Mouse (Mus musculus) lung, embryonic 16.5 days (tissue): Measurements from ENCODE around the gene Slx4. TPM values are rescaled to one million over a fixed set of nuclear protein-coding genes. Genes with fewer than 3 reads are reported as not detected.
"Not testable (repeated sequence)": the region's sequence is repeated elsewhere in the genome, so short reads cannot be mapped to it uniquely, and the experiment has no call there.

Source experiments
- ATAC-seq: fragments of 200-750 bp; cut with Nextera tagmentation; 2 replicates; pipeline ENCODE4 v1.8.0; 2017; ENCODE audit warnings: low read depth, mild to moderate bottlenecking, moderate library complexity
- H3K27ac ChIP-seq: fragments of 300-500 bp; sonication (generic); 2 replicates; pipeline ENCODE4 v1.5.1; 2014; ENCODE audit warnings: mild to moderate bottlenecking, control low read depth, low read length
- H3K27me3 ChIP-seq: fragments of 300-500 bp; sonication (generic); 2 replicates; pipeline ENCODE4 v1.6.1; 2014; ENCODE audit warnings: low read depth, low read length, mixed read lengths; ENCODE audit not compliant: control insufficient read depth, insufficient read depth
- H3K36me3 ChIP-seq: fragments of 300-500 bp; sonication (generic); 2 replicates; pipeline ENCODE4 v1.6.1; 2014; ENCODE audit warnings: low read length; ENCODE audit not compliant: control insufficient read depth, insufficient read depth
- H3K4me1 ChIP-seq: fragments of 300-500 bp; sonication (generic); replicated peaks from 2 replicates; pipeline ENCODE4 v1.6.1; 2014; ENCODE audit warnings: low read length, mixed read lengths; ENCODE audit not compliant: control insufficient read depth, insufficient read depth
- H3K4me2 ChIP-seq: fragments of 300-500 bp; sonication (generic); 2 replicates; pipeline ENCODE4 v1.6.1; 2014; ENCODE audit warnings: low read depth, low read length, control low read depth
- H3K4me3 ChIP-seq: fragments of 300-500 bp; sonication (generic); 2 replicates; pipeline ENCODE4 v1.5.1; 2014; ENCODE audit warnings: mild to moderate bottlenecking, low read length, control low read depth
- H3K9ac ChIP-seq: fragments of 300-500 bp; sonication (generic); 2 replicates; pipeline ENCODE4 v1.6.1; 2014; ENCODE audit warnings: low read length, control low read depth
- H3K9me3 ChIP-seq: fragments of 300-500 bp; sonication (generic); 2 replicates; pipeline ENCODE4 v1.6.1; 2016; ENCODE audit warnings: low read length; ENCODE audit not compliant: control insufficient read depth
- WGBS: fragments of 180-500 bp; shearing (Covaris S2); extraction: QIAGEN DNeasy Blood & Tissue Kit; methylation state at CpG from one replicate; pipeline ENCODE4 v1.1.7; 2014; 5-methylcytosine and 5-hydroxymethylcytosine counted together
- polyA plus RNA-seq: library from polyadenylated mRNA; unstranded; fragments of >200 nt; fragmentation: Nextera tagmentation; extraction: Ambion mirVana; gene quantifications from 2 replicates; pipeline ENCODE4 v1.2.1, GENCODE M21; 2015

The Slx4 gene
- polyA plus RNA-seq, 1 experiment from 2014 or later: 16.5 TPM

DNA sequence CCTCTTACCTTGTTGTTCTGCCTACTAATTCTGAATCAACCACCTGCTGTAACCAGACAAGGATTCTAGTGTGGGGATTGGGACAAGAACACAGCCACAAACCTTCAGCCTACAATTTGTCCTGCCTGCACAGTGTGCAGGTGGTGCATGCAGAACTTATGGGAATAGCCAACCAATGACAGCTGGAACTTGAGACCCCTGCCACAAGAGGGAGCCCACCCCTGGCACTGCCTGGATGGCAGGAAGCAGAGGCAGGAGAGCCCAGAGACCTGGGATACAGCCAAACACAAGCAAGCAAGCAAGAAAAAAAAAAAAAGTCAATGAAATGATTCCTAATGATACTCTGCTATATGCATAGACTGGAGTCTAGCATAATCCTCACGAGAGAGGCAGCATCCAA, 17.7 kb upstream of the Slx4 start:
- Histone ChIP-seq H3K9me3 (no peaks in the 10 kb centered on the region), H3K9ac (no peak overlapping the region), H3K4me2 (no peak overlapping the region), H3K27me3 (no peaks in the 10 kb centered on the region), H3K4me1 (no peaks in the 10 kb centered on the region), H3K36me3 (no peaks in the 10 kb centered on the region), H3K27ac (no peak overlapping the region), H3K4me3 (no peak overlapping the region)
- ATAC-seq: no peak
- WGBS: 88% methylated on average over 1 of the region's 1 CpGs

DNA sequence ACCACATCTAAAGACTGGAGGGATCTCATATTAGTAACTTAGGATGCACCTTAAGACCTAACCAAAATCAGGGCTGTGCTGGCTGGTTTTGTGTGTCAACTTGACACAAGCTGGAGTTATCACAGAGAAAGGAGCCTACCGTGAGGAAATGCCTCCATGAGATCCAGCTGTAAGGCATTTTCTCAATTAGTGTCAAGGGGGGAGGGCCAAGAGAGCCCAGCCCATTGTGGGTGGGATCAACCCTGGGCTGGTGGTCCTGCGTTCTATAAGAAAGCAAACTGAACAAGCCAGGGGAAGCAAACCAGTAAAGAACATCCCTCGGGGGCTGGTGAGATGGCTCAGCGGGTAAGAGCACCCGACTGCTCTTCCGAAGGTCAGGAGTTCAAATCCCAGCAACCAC, 13.9 kb upstream of the Slx4 start:
- H3K9ac ChIP-seq, H3K4me1 ChIP-seq, H3K4me2 ChIP-seq, H3K27me3 ChIP-seq, H3K4me3 ChIP-seq, ATAC-seq, H3K9me3 ChIP-seq, H3K36me3 ChIP-seq, H3K27ac ChIP-seq: not testable (repeated sequence)
- 72% methylated on average over 6 of the region's 6 CpGs for WGBS

DNA sequence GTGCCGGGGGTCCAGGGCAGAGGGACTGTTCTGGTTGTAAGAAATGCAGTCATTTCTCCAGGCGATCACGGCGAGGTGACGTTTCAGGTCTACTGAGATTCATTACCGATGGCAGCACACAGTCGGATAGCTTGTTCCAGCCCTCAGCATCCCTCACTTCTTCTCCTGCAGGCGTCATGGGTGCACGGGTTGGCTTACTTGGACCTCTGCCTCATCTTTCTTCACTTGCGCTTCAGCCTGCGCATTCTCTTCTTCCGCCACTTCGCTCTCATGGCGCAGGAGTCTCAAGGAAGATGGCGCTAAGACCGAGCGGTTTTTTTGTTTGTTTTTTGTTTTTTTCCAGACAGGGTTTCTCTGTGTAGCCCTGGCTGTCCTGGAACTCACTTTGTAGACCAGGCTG, 13.2 kb upstream of the Slx4 start:
- H3K27me3 ChIP-seq, H3K4me3 ChIP-seq, H3K9ac ChIP-seq, H3K9me3 ChIP-seq, ATAC-seq, H3K4me1 ChIP-seq, H3K27ac ChIP-seq, H3K36me3 ChIP-seq, H3K4me2 ChIP-seq: not testable (repeated sequence)
- WGBS: 77% methylated on average over 17 of the region's 17 CpGs

DNA sequence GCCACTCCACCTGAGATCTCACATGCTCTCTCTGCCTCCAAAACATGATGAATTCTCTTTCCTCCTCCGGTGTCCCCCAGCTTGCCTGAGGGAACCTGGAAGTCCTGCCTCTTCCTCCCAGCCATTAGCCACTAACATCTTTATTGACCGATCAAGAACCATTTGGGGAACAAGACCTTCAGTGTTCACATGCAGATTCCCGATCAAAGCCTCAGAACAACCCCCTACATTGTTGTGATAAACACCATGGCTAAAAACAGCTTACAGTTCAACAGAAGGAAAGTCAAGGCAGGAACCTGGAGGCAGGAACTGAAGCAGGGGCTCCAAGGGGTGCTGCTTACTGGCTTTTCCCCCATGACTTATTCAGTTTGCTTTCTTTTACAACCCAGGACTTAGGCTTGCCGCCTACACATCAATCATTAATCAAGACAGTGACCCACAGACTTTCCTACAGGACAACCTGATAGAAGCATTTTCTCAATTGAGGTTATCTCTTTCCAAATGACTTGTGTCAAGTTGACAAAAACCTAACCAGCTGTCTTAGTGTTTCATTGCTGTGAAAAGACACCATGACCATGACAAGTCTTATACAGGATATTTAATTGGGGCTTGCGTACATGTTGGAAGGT, 10.6 kb upstream of the Slx4 start:
- ATAC-seq: no peak
- Histone ChIP-seq H3K9me3 (no peaks in the 10 kb centered on the region; the same call in 1 of the 2 replicates), H3K4me2 (no peak overlapping the region), H3K9ac (no peak overlapping the region), H3K36me3 (no peaks in the 10 kb centered on the region), H3K4me3 (no peak overlapping the region), H3K27ac (no peak overlapping the region), H3K4me1 (no peaks in the 10 kb centered on the region), H3K27me3 (no peaks in the 10 kb centered on the region)
- 72% methylated on average over 5 of the region's 5 CpGs for WGBS

DNA sequence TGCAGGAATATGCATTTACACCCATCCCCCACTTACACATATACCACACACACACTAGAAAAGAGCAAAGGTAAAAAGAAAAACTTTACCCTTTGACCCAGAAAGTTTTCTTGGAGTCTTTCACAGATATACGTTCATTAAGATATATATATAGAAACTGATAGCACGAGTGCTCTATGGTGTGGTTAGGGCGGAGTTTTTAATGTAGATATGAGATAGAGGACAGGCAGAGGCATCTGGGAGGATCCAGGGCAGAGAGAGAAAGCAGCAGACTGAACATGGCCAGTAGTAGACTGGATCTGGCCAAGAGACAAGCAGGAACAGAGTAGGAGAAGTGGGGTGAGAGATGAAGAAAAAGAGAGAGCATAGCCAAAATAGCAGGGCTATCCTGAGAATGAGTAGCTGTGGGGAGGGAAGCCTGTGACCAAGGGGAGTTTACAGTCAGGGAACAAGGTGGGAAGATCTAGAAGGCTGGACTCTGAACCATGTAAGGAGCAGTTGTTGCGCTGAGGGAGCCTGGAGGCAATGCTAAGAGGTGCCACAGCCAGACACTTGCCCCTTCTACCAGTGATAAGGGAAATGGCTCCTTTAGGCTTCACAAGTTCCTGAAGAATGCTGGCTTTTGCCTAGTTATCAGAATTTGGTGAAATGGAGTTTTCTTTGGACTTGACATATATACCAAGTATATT, 9.5 kb upstream of the Slx4 start:
- H3K9me3 ChIP-seq: no peaks in the 10 kb centered on the region; the same call in 1 of the 2 replicates
- H3K9ac ChIP-seq: no peak overlapping the region
- H3K4me2 ChIP-seq: no peak overlapping the region
- ATAC-seq: no peak
- H3K4me3 ChIP-seq: no peak overlapping the region
- H3K27ac ChIP-seq: no peak overlapping the region
- WGBS: 63% methylated on average over 4 of the region's 4 CpGs
- H3K36me3 ChIP-seq: no peaks in the 10 kb centered on the region
- no peaks in the 10 kb centered on the region for H3K4me1 ChIP-seq
- H3K27me3 ChIP-seq: no peaks in the 10 kb centered on the region

DNA sequence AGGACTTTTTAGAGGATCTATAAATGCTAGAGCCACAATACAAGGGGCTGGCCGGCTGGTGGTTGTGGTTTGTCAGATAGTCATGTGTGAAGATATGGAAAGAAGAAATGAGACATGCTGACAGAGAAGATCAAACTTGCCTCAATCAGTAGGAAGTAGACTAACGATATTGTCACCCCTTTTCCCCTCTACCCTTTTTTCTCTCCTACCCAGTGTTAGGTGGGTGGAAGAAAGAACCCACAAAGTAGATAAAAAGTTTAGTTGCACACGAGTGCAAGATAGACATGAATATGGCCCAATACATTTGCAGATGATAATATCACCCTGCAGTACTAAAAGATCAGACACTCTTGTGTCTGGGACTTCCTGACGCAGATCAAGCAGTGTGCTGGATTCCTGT, 15.2 kb downstream of the Slx4 start:
- 95% methylated on average over 4 of the region's 4 CpGs for WGBS
- Histone ChIP-seq H3K4me3 (no peak overlapping the region), H3K27me3 (no peaks in the 10 kb centered on the region), H3K4me2 (no peak overlapping the region), H3K4me1 (no peaks in the 10 kb centered on the region), H3K9ac (no peak overlapping the region), H3K27ac (no peak overlapping the region), H3K9me3 (no peaks in the 10 kb centered on the region), H3K36me3 (peaks cover 73% of the 10 kb centered on the region)
- ATAC-seq: no peak

DNA sequence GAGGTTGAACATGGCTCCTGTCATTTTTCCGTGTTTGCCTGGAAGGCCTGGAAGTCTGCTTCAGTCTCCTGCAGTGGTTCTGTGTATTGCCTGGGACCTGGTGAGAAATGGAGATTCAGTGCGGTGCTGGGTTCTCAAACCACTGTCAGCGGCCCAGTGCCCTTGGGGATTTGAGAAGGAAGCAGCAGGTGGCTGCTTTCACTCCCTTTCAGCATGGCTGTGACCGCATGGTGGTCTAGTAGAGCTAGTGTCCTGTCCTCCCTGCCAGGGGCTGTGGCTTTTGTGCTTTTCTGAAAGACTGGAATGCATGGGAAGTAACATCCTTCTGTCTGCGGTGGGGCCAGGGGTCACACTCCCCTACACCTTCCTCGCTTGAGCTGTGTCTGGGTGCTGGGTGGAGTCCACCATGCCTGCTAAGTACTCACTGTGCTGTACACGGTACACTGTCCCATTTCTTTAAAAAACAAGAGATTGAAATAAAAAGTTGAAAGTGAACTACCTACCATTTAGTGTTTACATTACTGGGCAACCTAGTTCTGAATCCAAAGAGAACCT, 20.3 kb downstream of the Slx4 start:
- H3K4me1 ChIP-seq: no peaks in the 10 kb centered on the region
- no peaks in the 10 kb centered on the region for H3K9me3 ChIP-seq
- H3K36me3 ChIP-seq: peaks cover 55% of the 10 kb centered on the region
- WGBS: 80% methylated on average over 7 of the region's 7 CpGs
- no peak overlapping the region for H3K27ac ChIP-seq
- H3K4me2 ChIP-seq: no peak overlapping the region
- no peaks in the 10 kb centered on the region for H3K27me3 ChIP-seq
- no peak for ATAC-seq
- no peak overlapping the region for H3K4me3 ChIP-seq
- no peak overlapping the region for H3K9ac ChIP-seq

DNA sequence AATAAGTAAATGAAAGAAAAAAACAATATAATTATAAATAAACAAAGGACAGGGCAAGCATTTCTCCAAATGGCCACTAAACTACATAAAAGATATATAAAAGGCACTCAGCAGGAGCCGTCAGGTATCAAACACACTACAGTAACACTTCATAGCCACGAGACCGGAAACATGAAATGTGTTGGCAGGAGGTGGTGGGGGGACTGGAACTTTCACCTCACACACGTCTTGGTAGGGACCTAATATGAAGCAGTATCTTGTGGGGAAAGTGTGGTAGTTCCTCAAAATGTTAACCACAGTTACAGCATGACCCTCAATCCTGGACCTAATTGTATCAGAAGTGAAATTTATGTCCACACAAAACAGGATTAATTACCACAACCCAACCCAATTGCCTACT, 21.4 kb downstream of the Slx4 start:
- no peak overlapping the region for H3K9ac ChIP-seq
- H3K36me3 ChIP-seq: peaks cover 47% of the 10 kb centered on the region
- no peaks in the 10 kb centered on the region for H3K27me3 ChIP-seq
- H3K4me2 ChIP-seq: no peak overlapping the region
- H3K9me3 ChIP-seq: no peaks in the 10 kb centered on the region
- ATAC-seq: no peak
- WGBS: 77% methylated on average over 4 of the region's 4 CpGs
- H3K4me1 ChIP-seq: no peaks in the 10 kb centered on the region
- H3K4me3 ChIP-seq: no peak overlapping the region
- no peak overlapping the region for H3K27ac ChIP-seq

DNA sequence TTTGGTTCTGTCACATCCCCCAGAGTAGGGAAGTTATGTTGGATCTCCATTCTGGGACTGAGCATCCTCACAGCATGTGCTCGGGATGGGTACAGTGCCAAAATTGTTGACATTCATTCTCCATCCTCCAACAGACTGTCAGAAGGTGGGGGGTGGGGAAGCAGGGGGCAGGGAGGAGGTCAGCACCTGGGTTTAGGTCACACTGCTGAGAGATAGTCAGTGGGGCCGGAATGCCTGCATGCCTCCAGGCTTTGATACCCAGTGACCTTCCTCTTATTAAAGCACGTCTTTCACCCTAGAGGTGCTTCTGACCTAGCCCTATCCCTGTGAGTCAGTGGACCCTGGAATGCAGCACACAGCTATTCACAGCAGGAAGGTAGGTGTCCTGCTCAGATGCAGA, 26.9 kb downstream of the Slx4 start:
- H3K27me3 ChIP-seq: no peaks in the 10 kb centered on the region
- H3K36me3 ChIP-seq: peaks cover 16% of the 10 kb centered on the region
- H3K4me1 ChIP-seq: no peaks in the 10 kb centered on the region
- no peak overlapping the region for H3K4me3 ChIP-seq
- no peak for ATAC-seq
- H3K9me3 ChIP-seq: no peaks in the 10 kb centered on the region
- 22% methylated on average over 3 of the region's 3 CpGs for WGBS
- no peak overlapping the region; the same call in 1 of the 2 replicates for H3K4me2 ChIP-seq
- no peak overlapping the region for H3K9ac ChIP-seq
- H3K27ac ChIP-seq: no peak overlapping the region; the same call in 1 of the 2 replicates
